Mouse (Mus musculus) left cerebral cortex, postnatal 36 days (tissue): Measurements from ENCODE around the gene C130074G19Rik. TPM values are rescaled to one million over a fixed set of nuclear protein-coding genes. Genes with fewer than 3 reads are reported as not detected.

ENCODE experiments used
- DNase-seq, 2 experiments: peaks; one replicate each; pipeline ENCODE4 v3.0.0; 2021 to 2022; ENCODE audit warnings: low spot score in 2 of 2, mixed read lengths in 1 of 2
- intact Hi-C: fragments of 180-260 bp; cut with DNase I; formaldehyde crosslinking; loops from one replicate; pipeline ENCODE4 v1.15.1; 2025
- total RNA-seq, 2 experiments: library from RNA; stranded (reverse); gene quantifications; 2 replicates each; pipeline ENCODE4 v1.2.3; 2021

Gene C130074G19Rik
- total RNA-seq, result 10 to 100 TPM; 39.6 to 50.5 TPM

DNA sequence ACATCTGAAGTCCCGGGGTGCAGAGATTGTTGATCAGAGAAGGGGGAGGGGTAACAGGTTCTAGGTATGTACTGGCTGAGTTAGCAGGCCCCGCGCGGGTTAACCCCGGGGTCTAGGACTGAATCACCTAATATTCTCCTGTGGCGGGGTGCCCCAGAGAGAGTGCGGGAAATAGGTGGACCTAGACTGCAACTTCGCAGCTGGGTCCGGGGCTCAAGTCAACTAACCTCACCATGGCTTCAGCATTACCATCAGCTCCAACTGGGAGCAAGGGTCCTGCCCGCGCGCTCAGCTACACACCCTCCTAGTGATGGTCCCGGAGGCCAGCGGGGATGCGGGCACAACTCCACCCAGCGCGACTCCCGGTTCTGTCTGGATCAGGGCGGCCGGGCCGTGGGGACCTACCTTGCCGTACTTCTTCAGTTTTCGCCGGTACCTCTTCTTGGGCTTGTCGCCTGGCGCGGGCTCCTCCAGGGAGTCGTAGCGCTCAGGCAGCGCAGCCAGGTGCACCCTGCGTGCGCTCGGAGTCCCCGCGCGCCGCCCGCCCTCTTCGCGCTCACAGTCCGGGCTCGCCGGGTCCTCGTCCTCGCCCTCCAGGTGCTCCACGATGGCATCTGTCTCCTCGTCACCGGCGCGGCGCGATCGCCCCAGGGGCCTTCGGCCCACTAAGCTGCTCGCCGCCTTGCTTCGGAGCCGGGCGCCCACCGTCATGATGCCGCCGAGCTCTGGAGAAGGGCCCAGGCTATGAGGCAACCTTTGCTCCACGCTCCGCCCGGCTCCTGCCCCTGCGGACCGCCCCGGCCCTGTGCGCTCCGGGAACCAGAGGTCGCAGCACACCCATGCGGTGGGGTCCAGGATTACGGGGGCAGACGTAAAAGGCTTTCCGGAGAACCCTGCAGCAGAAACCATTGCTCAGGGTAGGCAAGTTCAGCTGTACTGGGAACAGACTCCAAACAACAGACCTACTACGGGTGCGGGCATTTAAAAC, at the start of gene C130074G19Rik:
C130074G19Rik (minus strand) TSS at position 938 of the 988 bp plus-strand sequence.
- DNase-seq, result peak; percentile 39 to 54
- intact Hi-C loops, result no loop called here

DNA sequence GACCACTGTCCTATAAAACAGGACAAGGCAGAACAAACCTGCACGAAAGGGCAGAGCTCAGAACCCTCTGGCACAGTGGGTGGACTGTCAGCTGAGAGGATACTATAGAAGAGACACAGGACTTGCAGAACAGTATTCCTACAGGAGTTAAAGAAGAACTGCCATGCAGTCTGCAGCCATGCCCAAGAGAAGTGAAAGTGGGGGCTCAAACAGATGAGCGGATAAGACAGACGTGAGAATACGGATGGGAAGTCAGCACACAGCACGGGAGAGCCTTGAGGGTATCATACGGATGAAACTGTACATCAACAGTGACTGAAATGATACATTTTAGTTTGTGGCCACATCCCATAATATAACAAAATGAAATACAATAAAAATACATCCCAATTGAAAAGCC, 48.1 kb upstream of the C130074G19Rik start:
- DNase-seq, result no peak
- intact Hi-C loops, result no loop called here

DNA sequence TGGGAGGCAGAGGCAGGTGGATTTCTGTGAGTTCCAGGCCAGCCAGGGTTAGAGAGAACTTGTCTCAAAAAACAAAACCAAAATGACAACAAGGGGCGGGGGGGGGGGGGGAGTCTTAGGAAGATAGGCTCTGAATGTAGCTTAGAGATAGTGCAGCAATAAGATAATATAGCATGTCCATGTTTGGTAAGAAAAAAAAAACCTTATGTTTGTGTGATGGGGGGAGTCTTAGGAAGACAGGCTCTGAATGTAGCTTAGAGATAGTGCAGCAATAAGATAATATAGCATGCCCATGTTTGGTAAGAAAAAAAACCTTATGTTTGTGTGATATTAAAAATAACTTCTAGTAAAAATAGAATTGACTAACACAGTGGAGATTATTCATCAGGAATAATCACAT, 45.4 kb upstream of the C130074G19Rik start:
- DNase-seq, result no peak
- intact Hi-C loops, result no loop called here

DNA sequence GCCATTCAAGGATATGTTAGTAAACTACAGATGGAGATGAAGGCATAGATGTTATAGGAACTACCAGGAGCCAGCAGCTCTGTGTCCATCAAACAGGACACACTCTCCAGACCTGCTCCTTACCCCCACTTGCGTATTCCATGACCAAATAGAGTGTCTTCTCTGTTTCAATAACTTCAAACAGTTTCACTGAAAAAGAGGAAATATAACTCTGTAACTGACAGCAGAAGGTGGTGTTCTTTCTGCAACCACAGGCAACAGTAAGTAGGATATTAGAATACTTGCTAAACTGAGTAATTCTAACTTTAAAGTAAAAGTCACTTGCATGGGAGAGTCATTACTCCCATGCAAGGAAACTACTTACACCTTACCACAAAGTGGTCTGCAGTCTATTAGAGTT, 44.9 kb upstream of the C130074G19Rik start:
- intact Hi-C loops, result no loop called here
- DNase-seq, result no peak

DNA sequence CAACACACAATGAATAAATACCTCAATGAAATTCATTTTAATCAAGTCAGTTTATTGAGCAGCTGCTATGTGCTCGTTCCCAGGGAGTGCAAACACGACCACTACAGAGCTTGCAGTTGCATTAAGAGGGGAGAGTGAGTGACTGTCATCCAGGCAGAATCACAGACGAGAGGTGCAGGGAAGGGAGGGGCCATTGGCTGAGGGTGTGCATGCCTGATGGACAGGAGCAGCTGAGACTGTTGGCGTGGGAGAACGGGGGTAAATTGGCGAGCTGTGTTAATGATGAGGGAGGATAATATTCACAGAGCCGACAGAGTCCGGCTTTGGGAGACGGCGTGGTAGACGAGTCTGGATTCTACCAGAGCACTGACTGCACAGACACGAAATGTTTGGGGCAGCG, 39.8 kb upstream of the C130074G19Rik start:
- intact Hi-C loops, result no loop called here
- DNase-seq, result no peak

DNA sequence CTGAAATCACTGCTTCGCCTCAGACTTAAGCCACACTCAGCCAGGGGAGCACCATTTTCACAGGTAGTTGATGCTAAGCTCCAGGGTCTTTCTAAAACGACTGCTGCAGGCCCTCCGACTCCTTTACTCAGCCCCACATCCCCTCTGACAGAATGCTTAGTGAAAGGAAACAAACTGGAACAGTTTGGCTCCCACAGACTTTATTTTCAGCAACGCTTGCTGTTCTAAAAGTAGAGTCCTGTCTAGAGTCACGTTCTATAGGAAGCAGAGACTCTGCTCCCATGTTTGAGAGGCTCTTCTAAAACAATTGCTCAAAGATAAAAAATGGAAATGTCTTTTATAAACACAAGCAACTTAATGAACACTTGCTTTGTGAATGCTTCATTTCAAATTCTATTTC, 37.0 kb upstream of the C130074G19Rik start:
- intact Hi-C loops, result no loop called here
- DNase-seq, result no peak

DNA sequence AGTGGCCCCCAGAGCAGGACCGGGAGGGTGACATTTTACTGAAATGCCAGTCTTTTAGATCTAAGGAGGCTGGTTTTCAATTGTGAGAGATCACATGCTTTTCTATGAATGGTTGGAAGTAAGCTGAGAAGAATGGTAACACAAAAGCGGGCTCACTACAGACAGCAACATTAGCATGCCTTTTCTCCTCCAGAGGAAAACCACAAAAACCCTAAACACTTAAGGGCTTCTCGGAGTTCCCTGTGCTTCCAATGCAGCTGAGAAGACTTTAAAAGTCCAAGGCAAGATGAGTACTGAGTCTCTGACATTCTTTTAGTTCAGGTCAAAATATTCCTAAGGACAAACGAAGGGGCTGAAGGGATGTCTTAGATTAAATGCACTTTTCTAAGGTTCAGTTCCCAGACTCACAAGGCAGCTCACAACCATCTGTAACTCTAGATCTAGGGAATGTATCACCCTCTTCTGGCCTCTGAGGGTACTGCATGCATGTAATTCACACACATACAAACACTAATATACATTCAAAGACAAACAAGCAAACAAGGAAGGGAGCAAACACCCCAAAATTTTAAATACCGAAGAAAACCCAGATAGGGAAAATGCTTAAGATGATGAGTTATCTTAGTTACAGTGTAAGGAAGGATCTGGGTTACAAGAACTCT, 35.3 kb upstream of the C130074G19Rik start:
- DNase-seq, result no peak
- intact Hi-C loops, result no loop called here

DNA sequence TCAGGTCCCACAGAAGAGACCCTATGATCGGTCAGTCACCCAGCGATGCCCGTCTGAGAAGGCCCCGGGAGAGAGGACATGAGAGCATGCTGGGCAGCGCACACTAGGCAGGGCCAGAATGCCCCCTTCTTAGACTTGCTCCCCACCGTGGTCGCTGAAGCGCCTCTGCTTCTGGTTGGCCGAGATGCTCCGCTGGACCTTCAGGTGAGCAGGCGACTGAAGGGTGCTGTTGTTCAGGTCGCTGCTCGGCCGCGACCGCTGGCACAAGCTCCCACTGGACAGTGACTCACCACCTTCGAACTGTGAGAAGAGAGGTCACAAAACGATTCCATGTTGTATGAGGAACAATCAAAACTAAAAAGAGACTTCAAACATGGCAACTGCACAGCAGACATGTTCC, 29.3 kb upstream of the C130074G19Rik start:
- intact Hi-C loops, result no loop called here
- no peak for DNase-seq

DNA sequence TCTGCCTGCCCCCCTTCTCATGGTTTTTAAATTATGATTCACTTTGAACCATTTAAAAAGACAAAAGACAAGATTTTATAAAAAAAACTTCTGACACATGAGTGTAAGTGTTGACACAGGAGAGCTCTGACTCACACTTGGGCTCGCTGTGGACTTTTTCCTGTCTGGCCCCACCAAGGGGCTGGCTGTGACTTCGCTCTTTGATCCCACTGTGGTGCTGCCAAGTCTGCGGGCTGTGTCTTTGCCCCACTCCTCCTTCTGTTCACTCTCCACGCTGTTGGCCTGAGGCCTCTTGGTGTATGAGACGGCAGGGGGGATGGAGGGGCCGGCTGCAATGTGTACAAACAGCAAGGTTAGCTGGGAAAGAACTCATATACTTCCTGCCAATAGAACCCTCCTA, 28.8 kb upstream of the C130074G19Rik start:
- intact Hi-C loops, result no loop called here
- no peak for DNase-seq

DNA sequence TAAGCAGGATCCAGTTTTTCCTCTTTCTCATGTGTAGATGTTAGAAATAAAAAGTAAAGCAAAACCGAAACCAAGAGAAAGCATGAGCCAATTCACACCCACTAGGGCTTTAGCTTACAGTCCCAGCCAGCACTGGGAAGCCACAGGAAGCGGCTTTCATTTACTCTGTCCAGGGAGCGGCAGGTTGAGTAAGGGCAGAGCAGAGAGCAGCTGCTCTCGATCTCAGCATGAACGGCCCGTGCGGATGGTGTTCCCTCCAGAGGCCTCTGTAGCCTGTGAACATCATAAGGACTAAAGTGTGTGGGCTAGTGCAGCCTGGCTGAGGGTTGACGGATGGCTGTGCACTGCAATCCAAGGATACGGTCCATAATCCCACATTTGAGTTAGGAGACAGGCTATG, 25.5 kb upstream of the C130074G19Rik start:
- intact Hi-C loops, result loop anchor here (5.0 kb wide), 1 partner anchor 284 kb away; no protein-coding TSS in a partner anchor
- peak in 1 of 2 experiments; percentile 44 for DNase-seq

DNA sequence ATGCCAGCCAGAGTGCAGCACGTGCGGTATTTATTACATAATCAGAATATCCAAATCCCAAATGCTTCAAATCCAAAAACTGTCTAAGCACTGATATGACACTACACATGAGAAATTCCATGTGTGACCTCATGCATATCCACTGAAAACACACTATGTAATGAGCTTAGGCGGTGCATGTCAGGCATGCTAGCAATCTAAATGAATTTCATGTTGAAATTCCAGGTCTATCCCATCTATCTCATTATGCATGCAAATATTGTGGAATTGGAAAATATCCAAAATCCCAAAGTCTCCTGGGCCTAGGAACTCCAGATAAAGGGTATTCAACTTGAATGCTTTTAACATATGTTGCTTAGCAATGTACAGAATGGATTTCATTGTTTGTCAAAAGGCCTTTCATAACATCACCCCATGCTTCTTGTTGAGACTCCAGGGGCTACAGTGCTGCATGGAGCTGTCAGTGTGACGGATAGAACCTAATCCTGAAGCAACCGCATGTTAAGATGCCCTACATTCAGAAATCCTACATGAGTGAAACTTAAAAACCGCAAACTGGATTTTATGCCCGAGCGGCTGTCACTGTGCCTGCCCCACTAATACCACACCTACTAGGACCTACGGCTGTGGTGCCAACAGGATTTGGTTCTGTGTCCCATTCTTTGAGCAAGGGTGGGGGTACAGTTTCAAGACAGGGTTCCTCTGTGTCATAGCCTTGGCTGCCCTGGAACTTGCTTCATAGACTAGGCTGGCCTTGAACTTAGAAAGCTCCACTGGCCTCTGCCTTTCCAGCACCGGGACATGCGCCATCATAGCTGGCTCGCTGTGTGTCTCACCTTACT, 23.1 kb upstream of the C130074G19Rik start:
- intact Hi-C loops, result loop anchor here (5.0 kb wide), 1 partner anchor 286 kb away; no protein-coding TSS in a partner anchor

DNA sequence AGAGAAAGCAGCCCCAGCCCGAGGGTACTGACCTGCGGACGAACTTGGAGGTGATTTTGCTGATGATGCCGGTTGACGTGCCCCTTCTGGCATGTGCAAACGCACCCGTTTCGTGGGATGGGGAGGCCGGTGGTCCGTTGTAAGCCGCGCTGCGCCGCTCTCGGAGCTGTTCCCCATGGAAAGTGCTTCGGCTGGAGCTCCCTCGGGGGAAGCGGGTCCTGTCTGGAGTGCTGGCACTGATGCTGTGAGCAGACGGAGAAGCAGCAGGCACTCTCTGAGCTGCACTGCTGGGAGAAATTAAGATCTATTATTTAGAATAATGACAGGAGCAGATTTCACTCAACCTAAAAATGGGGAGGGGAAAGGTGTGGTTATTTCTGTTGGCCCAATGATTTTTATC, 22.4 kb upstream of the C130074G19Rik start:
- DNase-seq, result no peak
- intact Hi-C loops, result loop anchor here (5.0 kb wide), 1 partner anchor 287 kb away; no protein-coding TSS in a partner anchor

More for the DNA sequence above, 23.1 kb upstream of the C130074G19Rik start:
- no peak for DNase-seq

DNA sequence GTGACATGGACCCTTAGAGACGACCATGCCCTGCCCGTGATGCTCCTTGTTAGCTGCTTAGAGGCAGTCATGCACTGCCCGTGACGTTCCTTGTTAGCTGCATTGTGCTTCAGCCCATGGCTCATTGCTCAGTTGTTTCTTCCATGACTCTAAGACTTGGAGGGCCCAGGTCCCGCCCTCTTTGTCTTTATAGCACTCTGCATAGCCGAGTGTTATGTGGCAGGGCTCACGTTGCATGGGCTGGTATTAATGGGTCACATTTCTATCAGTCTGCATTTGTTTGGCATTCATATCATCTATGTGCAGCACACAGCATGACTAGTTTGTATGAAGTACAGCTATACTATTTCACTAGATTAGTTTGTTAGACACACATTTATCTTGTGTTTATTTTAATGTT, 20.7 kb upstream of the C130074G19Rik start:
- intact Hi-C loops, result no loop called here
- DNase-seq, result no peak

DNA sequence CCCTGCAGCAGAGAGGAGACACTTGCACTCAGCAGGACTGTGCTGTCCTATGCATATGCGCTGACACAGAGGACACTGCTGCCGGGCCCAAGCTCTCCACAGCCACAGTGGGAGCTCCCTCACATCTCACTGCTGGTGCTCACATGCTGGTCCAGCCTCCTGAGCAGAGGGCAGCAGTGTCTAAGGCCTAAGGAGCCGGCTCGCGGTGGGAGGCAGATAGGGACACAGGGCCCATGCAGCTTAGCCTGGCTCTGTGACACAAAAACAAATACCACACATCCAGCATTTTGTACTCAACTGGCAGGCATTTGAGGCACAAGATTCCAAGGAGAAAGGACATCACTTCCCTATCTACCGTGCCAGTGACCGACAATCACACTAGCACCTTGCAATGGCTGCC, 19.9 kb upstream of the C130074G19Rik start:
- intact Hi-C loops, result no loop called here
- no peak for DNase-seq

DNA sequence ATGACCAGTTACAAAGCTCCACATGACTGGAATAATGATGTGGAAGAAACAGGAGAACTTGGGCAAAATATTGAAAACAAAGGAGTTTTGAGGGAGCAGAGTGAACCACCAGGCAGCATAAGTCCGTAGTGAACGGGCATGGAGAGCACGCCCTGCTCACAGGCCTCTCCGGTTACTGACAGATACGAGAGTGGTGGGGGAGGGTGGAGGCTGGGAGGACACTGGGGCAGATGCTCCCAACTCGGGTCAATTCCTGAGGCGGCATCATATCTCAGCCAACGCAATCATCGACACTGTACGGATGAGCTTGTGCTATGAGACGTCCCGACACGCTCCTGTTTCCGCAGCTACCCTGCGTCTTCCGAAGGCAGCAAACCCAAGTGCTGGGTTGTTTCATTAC, 14.3 kb upstream of the C130074G19Rik start:
- DNase-seq, result no peak
- intact Hi-C loops, result no loop called here

DNA sequence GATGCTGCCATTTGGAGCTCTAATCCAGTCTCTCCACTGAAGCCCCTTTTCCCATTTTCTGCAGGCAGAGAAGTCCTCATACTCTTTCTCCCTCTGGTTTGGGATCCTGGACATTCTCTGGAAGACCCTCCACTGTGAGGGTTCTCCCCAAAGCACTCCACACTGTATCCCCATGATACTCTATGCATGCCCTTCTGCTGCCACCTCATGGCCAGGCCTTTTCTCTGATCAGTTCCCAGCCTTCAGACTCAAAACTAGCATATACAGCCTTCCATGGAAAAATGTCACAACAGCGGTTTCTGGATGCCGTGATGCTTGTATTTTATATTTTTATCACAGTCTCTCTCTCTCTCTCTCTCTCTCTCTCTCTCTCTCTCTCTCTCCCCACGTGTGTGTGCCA, 9.0 kb upstream of the C130074G19Rik start:
- no peak for DNase-seq
- intact Hi-C loops, result loop anchor here (5.0 kb wide), 2 partner anchors 40 to 70 kb away; no protein-coding TSS in a partner anchor

DNA sequence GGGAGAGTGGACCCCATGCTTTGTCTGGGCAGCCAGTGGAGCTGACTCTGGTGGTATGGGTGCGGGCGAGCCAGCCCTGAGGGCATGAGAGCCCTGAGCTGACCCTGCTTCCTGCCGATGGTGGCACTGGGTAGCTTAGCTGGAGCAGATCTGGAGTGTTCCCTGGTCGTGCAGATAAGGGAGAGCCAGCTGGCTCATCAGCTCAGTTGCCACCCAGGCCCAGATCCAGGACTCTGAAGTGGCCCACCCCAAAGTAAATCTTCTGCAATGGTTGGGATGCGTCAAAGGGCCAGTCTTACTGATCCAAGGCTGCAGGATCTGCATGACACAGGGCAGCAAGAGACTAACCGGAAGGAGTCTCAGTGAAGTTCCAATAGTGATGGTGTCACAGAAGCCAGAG, 6.4 kb upstream of the C130074G19Rik start:
- DNase-seq, result no peak
- intact Hi-C loops, result no loop called here

DNA sequence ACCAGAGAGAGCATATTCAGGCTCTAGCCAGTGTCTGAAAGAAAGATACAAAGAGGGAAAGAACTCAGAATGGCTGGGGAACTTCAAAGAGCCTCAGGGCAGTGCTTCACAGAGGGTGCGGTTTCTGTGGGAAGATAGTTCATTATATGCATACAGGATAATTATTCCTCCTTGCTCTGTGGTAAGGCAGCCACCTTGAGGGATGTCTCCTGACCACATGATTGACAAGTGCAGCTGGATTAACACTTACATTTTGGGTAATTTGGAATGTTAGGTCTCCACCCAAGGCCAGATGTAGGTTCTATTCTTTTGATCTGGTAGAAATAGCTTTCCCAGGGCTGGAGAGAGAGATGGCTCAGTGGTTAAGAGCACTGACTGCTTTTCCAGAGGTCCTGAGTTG, 3.1 kb upstream of the C130074G19Rik start:
- DNase-seq, result no peak
- intact Hi-C loops, result no loop called here

DNA sequence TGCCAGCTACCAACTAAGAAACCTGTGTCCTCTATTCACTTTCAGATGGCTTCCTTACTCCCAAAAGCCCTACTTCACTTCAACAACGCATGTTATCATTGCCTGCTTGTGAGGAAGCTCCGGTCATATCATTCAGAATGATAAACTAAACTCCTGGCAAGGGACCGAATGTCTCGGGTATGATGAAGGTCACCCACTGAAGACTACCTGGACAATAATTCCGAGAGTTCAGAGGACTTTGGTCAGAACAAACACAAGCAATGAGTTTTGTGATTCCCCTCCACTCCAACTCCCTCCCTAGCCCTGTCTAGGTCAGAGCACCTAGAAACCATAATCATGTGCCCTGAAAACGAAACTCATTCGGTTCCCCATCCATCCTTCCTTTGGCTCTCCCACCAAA, 1.2 kb downstream of the C130074G19Rik start:
- no peak for DNase-seq
- intact Hi-C loops, result no loop called here

DNA sequence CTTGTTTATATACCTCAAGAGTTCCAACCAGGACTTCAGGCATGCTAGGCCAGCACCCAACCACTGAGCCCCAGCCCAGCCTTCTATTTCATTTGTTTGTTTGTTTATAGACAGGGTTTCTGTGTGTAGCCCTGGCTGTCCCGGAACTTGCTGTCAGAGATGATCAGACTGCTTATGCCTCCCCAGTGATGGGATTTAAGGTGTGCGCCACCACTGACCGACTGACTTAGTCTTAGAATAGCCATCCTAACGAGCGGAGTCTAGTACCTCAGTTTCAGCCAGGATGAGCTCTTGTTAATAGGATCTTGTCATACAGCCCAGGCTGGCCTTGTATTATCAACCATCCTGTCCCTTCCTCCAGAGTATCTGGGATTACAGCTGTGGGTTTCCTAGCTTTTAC, 1.8 kb downstream of the C130074G19Rik start:
- DNase-seq, result no peak
- intact Hi-C loops, result no loop called here
